9 mouse cellular contexts compared by ENCODE assay signal in the genomic region with DNA sequence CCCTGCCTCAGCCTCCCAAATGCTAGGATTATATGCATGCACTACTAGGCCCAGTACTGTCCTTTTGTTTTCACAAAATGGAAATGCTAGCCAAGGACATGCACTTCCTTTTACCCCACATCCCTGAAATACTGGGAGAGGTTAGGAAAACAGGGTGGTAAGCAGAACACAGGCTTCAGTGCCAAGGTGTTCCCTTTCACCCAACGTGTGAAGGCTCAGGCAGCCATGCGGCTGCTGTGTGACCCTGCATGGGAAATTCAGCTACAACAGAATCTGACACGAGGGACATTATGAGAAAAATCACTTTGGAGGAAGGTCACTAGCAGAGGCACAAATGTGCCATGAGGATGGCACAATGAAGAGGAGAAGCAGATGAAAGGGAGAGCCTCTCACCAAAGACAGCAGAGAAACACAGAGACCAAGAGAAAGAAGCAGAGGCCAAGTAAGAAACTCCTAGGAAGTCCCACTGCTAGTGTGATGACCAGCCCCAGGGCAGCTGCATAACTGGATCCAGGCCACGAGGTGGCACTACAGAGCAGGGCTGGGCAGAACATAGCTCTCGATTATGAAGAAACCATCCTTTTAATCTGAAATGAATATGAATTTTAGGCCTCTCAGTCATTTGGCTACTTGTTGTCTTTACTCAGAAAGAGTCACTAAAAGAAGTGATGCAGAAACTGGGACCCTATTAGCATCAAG. TPM values are rescaled to one million over a fixed set of nuclear protein-coding genes. Genes with fewer than 3 reads are reported as not detected.
A peak's percentile ranks its signal among the peaks of the same experiment; 100 is the strongest.
DNase-seq lines count a peak whose midpoint lies in the region; ATAC-seq and TF ChIP-seq lines count a peak whose summit lies in the region.
"Had no signal": no experiment of that assay in that cellular context is flagged by ENCODE, and none has a peak within 500 bp of the region (broad histone marks: within the 10 kb centered on the region; RNA-seq: fewer than 3 reads in every experiment).

No protein-coding gene starts in this region.

- no peaks in the 10 kb centered on the region for H3K9me3 ChIP-seq in forebrain, embryonic 16.5 days (ENCODE audit: control insufficient read depth, low read length)
- H3K9me3 ChIP-seq in hindbrain, embryonic 15.5 days = no peaks in the 10 kb centered on the region
- no peaks in the 10 kb centered on the region for H3K9me3 ChIP-seq in midbrain, postnatal 0 days (ENCODE audit: low read length)
- H3K9me3 ChIP-seq: megakaryocyte, embryonic 14.5 days had no signal

- peak; percentile 73 for DNase-seq in layer of hippocampus, adult 11-12 months (ENCODE audit: low spot score)
- DNase-seq in layer of hippocampus, adult 9-10 months (ENCODE audit: low spot score) = no peak
- DNase-seq in c-Kit-positive CD71-negative TER-119-negative erythroid progenitor cells, embryonic 14.5 days (ENCODE audit: low read depth) = peak; percentile 40
- DNase-seq in left cerebral cortex, postnatal 14 days (ENCODE audit: low spot score in 2 of 2) = peak; percentile 66 to 76
- DNase-seq in midbrain, postnatal 0 days (ENCODE audit: low spot score) = peak; percentile 61
- peak; percentile 39 to 57 for DNase-seq in spleen, postnatal 36 days (ENCODE audit: low spot score in 2 of 2)

- no peak overlapping the region for H3K4me3 ChIP-seq in forebrain, embryonic 16.5 days (replicated peaks; ENCODE audit: low read length)
- no peak overlapping the region for H3K4me3 ChIP-seq in hindbrain, embryonic 15.5 days
- H3K4me3 ChIP-seq in midbrain, postnatal 0 days (ENCODE audit: low read depth, low read length) = no peak overlapping the region
- H3K4me3 ChIP-seq: megakaryocyte, embryonic 14.5 days had no signal

- no peak overlapping the region for H3K9ac ChIP-seq in forebrain, embryonic 16.5 days (replicated peaks; ENCODE audit: low read depth, low read length)
- no peak overlapping the region for H3K9ac ChIP-seq in hindbrain, embryonic 15.5 days
- H3K9ac ChIP-seq in midbrain, postnatal 0 days (replicated peaks; ENCODE audit: low read length, poor library complexity, severe bottlenecking) = no peak overlapping the region

- no peak overlapping the region for H3K27ac ChIP-seq in forebrain, embryonic 16.5 days (ENCODE audit: low read length)
- no peak overlapping the region for H3K27ac ChIP-seq in hindbrain, embryonic 15.5 days (replicated peaks)
- no peak overlapping the region for H3K27ac ChIP-seq in midbrain, postnatal 0 days (ENCODE audit: low read depth, low read length)

- peak; percentile 67; the same call in 1 of the 2 replicates for ATAC-seq in forebrain, embryonic 16.5 days
- peak; percentile 51; the same call in 1 of the 2 replicates for ATAC-seq in hindbrain, embryonic 15.5 days (ENCODE audit: low FRiP score, low read depth)
- ATAC-seq in midbrain, postnatal 0 days (ENCODE audit: low FRiP score) = no peak

- intact Hi-C loops in left cerebral cortex, postnatal 14 days (cut with DNase I) = loop anchor here (1.0 kb wide), 1 partner anchor 53 kb away; a partner anchor contains a TSS

- no peak overlapping the region for H3K4me2 ChIP-seq in forebrain, embryonic 16.5 days (ENCODE audit: low read length)
- no peak overlapping the region for H3K4me2 ChIP-seq in hindbrain, embryonic 15.5 days
- H3K4me2 ChIP-seq in midbrain, postnatal 0 days (ENCODE audit: low read depth, low read length, poor library complexity, severe bottlenecking) = no peak overlapping the region

- no peaks in the 10 kb centered on the region for H3K27me3 ChIP-seq in forebrain, embryonic 16.5 days (replicated peaks; ENCODE audit: control insufficient read depth, insufficient read depth, low read length)
- H3K27me3 ChIP-seq in hindbrain, embryonic 15.5 days = no peaks in the 10 kb centered on the region
- H3K27me3 ChIP-seq in midbrain, postnatal 0 days (ENCODE audit: insufficient read depth, low read length) = no peaks in the 10 kb centered on the region
- H3K27me3 ChIP-seq: megakaryocyte, embryonic 14.5 days had no signal

- 48% methylated on average over 5 of the region's 5 CpGs for WGBS in forebrain, embryonic 16.5 days
- WGBS in hindbrain, embryonic 15.5 days = 53% methylated on average over 5 of the region's 5 CpGs
- 53% methylated on average over 5 of the region's 5 CpGs for WGBS in midbrain, postnatal 0 days

- peaks cover 33% of the 10 kb centered on the region for H3K36me3 ChIP-seq in forebrain, embryonic 16.5 days (ENCODE audit: control insufficient read depth, insufficient read depth)
- peaks cover 79% of the 10 kb centered on the region for H3K36me3 ChIP-seq in hindbrain, embryonic 15.5 days
- H3K36me3 ChIP-seq in midbrain, postnatal 0 days (ENCODE audit: insufficient read depth, low read length) = peaks cover 68% of the 10 kb centered on the region

- H3K4me1 ChIP-seq in forebrain, embryonic 16.5 days (replicated peaks; ENCODE audit: control insufficient read depth, insufficient read depth, low read length) = no peaks in the 10 kb centered on the region
- no peaks in the 10 kb centered on the region for H3K4me1 ChIP-seq in hindbrain, embryonic 15.5 days (replicated peaks)
- H3K4me1 ChIP-seq in midbrain, postnatal 0 days (ENCODE audit: insufficient read depth, low read length) = no peaks in the 10 kb centered on the region

- TF ChIP-seq CTCF in midbrain, postnatal 0 days (IDR thresholded peaks at IDR 0.05) = peak; percentile 91

RNA-seq across cellular contexts. Expression of a gene that starts 21.0 kb away (rescaled TPM):
- polyA plus RNA-seq in forebrain, embryonic 16.5 days (2015; fragmentation: Nextera tagmentation; extraction: Ambion mirVana) = 32.2 and 32.3 TPM in 2 replicates
- polyA plus RNA-seq in hindbrain, embryonic 15.5 days (2015; fragmentation: Nextera tagmentation; extraction: Ambion mirVana) = 34.3 and 35.0 TPM in 2 replicates
- total RNA-seq in left cerebral cortex, postnatal 14 days (2021) = 10 to 100 TPM; 61.4 to 65.3 TPM
- 58.5 and 61.8 TPM in 2 replicates for total RNA-seq in midbrain, postnatal 0 days (2014; rRNA removed)
- 19.7 and 22.3 TPM in 2 replicates for polyA plus RNA-seq in midbrain, postnatal 0 days (2015; fragmentation: Nextera tagmentation; extraction: Ambion mirVana)

RNA-seq across cellular contexts. Expression of a gene that starts 22.7 kb away (rescaled TPM):
- polyA plus RNA-seq in forebrain, embryonic 16.5 days (2015; fragmentation: Nextera tagmentation; extraction: Ambion mirVana) = 17.1 and 20.0 TPM in 2 replicates
- polyA plus RNA-seq in hindbrain, embryonic 15.5 days (2015; fragmentation: Nextera tagmentation; extraction: Ambion mirVana) = 31.4 and 34.1 TPM in 2 replicates
- total RNA-seq in left cerebral cortex, postnatal 14 days (2021) = 1 to 10 TPM; 5.1 to 6.2 TPM
- 64.8 and 86.6 TPM in 2 replicates for total RNA-seq in midbrain, postnatal 0 days (2014; rRNA removed)
- polyA plus RNA-seq in midbrain, postnatal 0 days (2015; fragmentation: Nextera tagmentation; extraction: Ambion mirVana) = 30.8 and 31.4 TPM in 2 replicates

RNA-seq across cellular contexts. Expression of a gene that starts 53.2 kb away (rescaled TPM):
- polyA plus RNA-seq in forebrain, embryonic 16.5 days (2015; fragmentation: Nextera tagmentation; extraction: Ambion mirVana) = 2.1 and 2.6 TPM in 2 replicates
- polyA plus RNA-seq in hindbrain, embryonic 15.5 days (2015; fragmentation: Nextera tagmentation; extraction: Ambion mirVana) = 2.4 and 2.8 TPM in 2 replicates
- total RNA-seq in left cerebral cortex, postnatal 14 days (2021) = 1 to 10 TPM; 3.4 TPM
- 4.0 and 4.1 TPM in 2 replicates for total RNA-seq in midbrain, postnatal 0 days (2014; rRNA removed)
- polyA plus RNA-seq in midbrain, postnatal 0 days (2015; fragmentation: Nextera tagmentation; extraction: Ambion mirVana) = 1.5 and 2.0 TPM in 2 replicates
